Mouse (Mus musculus) left cerebral cortex, adult 2 months (tissue): ENCODE data around the gene Samd15. TPM values are rescaled to one million over a fixed set of nuclear protein-coding genes. Genes with fewer than 3 reads are reported as not detected.
"Not testable (repeated sequence)": the region's sequence is repeated elsewhere in the genome, so short reads cannot be mapped to it uniquely, and the experiment has no call there.

ENCODE experiments used
- DNase-seq, 2 experiments: peaks; one replicate each; pipeline ENCODE4 v3.0.0; 2021 to 2022; ENCODE audit warnings: low spot score in 2 of 2, mixed read lengths in 1 of 2; ENCODE audit errors: extremely low spot score in 1 of 2
- H3K27ac ChIP-seq: fragments of 200-600 bp; 2 replicates; pipeline ENCODE4 v1.8.1; 2022
- H3K4me3 ChIP-seq: fragments of 200-600 bp; 2 replicates; pipeline ENCODE4 v1.8.1; 2022
- CTCF ChIP-seq: fragments of 200-600 bp; IDR thresholded peaks from 2 replicates; pipeline ENCODE4 v1.8.1; 2022; ENCODE audit warnings: antibody characterized with exemption, mild to moderate bottlenecking, moderate library complexity
- intact Hi-C: fragments of 180-260 bp; cut with DNase I; formaldehyde crosslinking; loops from one replicate; pipeline ENCODE4 v1.15.1; 2025
- long read RNA-seq, 2 experiments: library from polyadenylated mRNA; stranded (forward); transcript quantifications; one replicate each; pipeline ENCODE4 v2.0.0; 2021; ENCODE audit warnings: borderline mapping rate in 2 of 2
- total RNA-seq, 2 experiments: library from RNA; stranded (reverse); gene quantifications; 2 replicates each; pipeline ENCODE4 v1.2.3; 2021

Samd15 gene
- total RNA-seq: 1 to 10 TPM; 4.7 TPM
- long read RNA-seq, experiment 1: 0 reads
- long read RNA-seq, experiment 2, partial matches to known transcripts: 0 of 1 reads
- long read RNA-seq, experiment 2, other reads (novel, unspliced or antisense): 1 of 1 reads

GRCm38 (mm10) chr12:87199206-87199972 is at the start of gene Samd15:
Gene Samd15 (plus strand): TSS chr12:87199723.
- DNase-seq: peak; percentile 38 to 45
- peak within 1 kb of the TSS; percentile 93 for H3K27ac ChIP-seq
- peak within 1 kb of the TSS; percentile 98 for H3K4me3 ChIP-seq
- intact Hi-C loops: loop anchor here (5.0 kb wide), 1 partner anchor 52 kb away; the partner anchor contains the start of genes Gstz1 and Pomt2
- no peak for TF ChIP-seq CTCF

DNA sequence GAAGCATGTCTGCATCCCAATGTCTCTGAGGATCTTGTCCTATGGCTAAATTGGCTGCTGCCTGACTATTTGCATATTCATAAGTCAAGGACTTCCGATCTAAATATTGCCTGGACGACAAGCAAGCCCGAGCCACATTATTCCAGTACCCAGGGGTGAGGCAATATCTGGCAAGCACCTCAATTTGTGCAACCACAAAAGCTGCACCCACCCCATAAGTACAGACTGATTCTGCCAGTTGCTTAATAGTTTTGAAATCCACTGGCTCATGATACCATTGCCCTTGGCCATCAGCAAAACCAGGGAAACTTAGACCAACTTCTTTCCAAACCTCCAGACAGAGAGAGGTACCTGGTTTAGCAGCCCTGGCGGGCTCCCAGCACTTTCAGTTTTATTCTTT is 45.1 kb upstream of the Samd15 start:
- DNase-seq, intact Hi-C loops, H3K27ac ChIP-seq, H3K4me3 ChIP-seq: not testable (repeated sequence)

GRCm38 (mm10) chr12:87157361-87157760 is 42.2 kb upstream of the Samd15 start:
- intact Hi-C loops: no loop called here
- Histone ChIP-seq H3K4me3 (no peak overlapping the region), H3K27ac (no peak overlapping the region)
- no peak for TF ChIP-seq CTCF
- no peak for DNase-seq

DNA sequence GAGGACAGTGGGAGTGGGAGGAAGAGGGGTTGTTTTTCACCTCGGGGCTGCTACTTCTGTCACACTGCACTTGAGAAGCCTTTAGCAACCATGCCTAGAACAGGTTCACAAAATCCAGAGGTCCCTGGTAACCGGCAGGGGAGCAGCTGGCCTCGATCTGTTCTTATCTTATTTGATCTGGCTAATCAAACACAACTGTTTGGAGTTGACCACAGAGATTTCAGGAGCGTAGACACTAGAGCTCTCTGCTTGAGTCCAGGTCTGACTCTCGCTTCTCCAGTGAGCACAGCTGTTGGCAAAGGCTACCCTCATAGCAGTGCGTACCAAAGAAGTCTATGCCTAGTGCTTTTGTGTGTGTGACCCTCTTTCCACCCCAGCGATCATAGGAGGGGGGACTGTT is 41.4 kb upstream of the Samd15 start:
- Histone ChIP-seq H3K4me3 (no peak overlapping the region), H3K27ac (no peak overlapping the region)
- TF ChIP-seq CTCF: no peak
- intact Hi-C loops: no loop called here
- DNase-seq: no peak

- intact Hi-C loops: no loop called here
- Histone ChIP-seq H3K4me3 (no peak overlapping the region), H3K27ac (no peak overlapping the region)
- no peak for TF ChIP-seq CTCF
- DNase-seq: no peak
Observed at GRCm38 (mm10) chr12:87160310-87160709, 39.2 kb upstream of the Samd15 start.

DNA sequence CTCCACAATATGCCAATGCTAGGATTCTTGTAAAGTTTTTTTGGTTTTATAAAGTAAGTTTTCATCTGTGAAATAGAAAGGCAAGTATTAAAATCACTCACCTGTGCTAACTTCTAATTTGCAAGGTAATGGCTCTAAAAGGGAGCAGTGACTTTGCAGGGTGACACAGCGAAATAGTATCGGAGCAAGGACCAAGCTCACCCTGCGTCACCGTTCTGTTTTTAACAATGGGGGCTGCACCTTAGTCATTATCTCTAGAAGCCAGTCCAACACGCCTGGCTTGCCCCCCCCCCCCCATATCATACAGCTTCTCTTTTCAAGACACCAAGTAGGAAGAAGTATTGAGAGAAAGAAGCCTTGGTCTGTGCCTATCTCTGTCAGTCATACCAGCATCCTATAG is 38.7 kb upstream of the Samd15 start:
- H3K4me3 ChIP-seq: no peak overlapping the region
- no peak for DNase-seq
- intact Hi-C loops: no loop called here
- no peak overlapping the region for H3K27ac ChIP-seq
- no peak for TF ChIP-seq CTCF

- intact Hi-C loops: no loop called here
- Histone ChIP-seq H3K27ac (peak overlapping the region; percentile 18; the same call in 1 of the 2 replicates), H3K4me3 (no peak overlapping the region)
- no peak for DNase-seq
- TF ChIP-seq CTCF: no peak
Observed at GRCm38 (mm10) chr12:87175194-87175946, 24.2 kb upstream of the Samd15 start.

GRCm38 (mm10) chr12:87177631-87178030 is 21.9 kb upstream of the Samd15 start:
- no peak overlapping the region for H3K27ac ChIP-seq

GRCm38 (mm10) chr12:87193008-87193407 is 6.5 kb upstream of the Samd15 start:
- DNase-seq: no peak
- no peak overlapping the region for H3K27ac ChIP-seq
- H3K4me3 ChIP-seq: no peak overlapping the region
- TF ChIP-seq CTCF: no peak
- intact Hi-C loops: no loop called here

More at GRCm38 (mm10) chr12:87177631-87178030, 21.9 kb upstream of the Samd15 start:
- intact Hi-C loops: no loop called here
- TF ChIP-seq CTCF: no peak
- no peak for DNase-seq
- no peak overlapping the region for H3K4me3 ChIP-seq

DNA sequence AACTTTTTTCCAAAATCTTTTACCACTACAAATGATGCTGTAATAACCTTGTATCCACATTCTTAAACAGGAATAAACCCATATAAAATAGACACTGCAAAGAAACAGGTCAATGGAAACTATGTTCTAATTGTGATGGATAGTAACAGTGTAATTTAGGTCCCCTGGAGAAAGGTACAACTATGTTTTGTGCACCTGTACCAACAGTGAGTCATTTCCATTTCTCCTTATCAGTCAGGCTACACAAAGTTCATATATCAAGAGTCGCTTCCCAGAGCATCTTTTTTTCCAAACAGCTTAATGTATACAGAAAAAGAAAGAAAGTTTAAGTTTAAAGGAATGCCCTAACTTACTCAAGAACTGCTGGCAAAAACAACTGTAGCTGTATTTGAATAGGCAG is 4.5 kb upstream of the Samd15 start:
- H3K27ac ChIP-seq: no peak overlapping the region
- intact Hi-C loops: loop anchor here (5.0 kb wide), 1 partner anchor 48 kb away; the partner anchor contains the start of genes Gstz1 and Pomt2
- no peak for DNase-seq
- TF ChIP-seq CTCF: no peak
- H3K4me3 ChIP-seq: no peak overlapping the region

- DNase-seq: no peak
- Histone ChIP-seq H3K27ac (no peak overlapping the region), H3K4me3 (no peak overlapping the region)
- no peak for TF ChIP-seq CTCF
- intact Hi-C loops: loop anchor here (5.0 kb wide), 1 partner anchor 49 kb away; the partner anchor contains the start of genes Gstz1 and Pomt2
Observed at GRCm38 (mm10) chr12:87196310-87196709, 3.2 kb upstream of the Samd15 start.

- intact Hi-C loops: loop anchor here (5.0 kb wide), 1 partner anchor 51 kb away; the partner anchor contains the start of genes Gstz1 and Pomt2
- TF ChIP-seq CTCF: no peak
Observed at GRCm38 (mm10) chr12:87198792-87199191, 731 bp upstream of the Samd15 start.

More at GRCm38 (mm10) chr12:87198792-87199191, 731 bp upstream of the Samd15 start:
- no peak overlapping the region for H3K27ac ChIP-seq
- H3K4me3 ChIP-seq: peak overlapping the region; percentile 98
- DNase-seq: no peak
